Mouse (Mus musculus): ENCODE measurements around the gene Kif1c. TPM values are rescaled to one million over a fixed set of nuclear protein-coding genes. Genes with fewer than 3 reads are reported as not detected.
A peak's percentile ranks its signal among the peaks of the same experiment; 100 is the strongest.

Gene Kif1c
- polyA plus RNA-seq, 1 experiment, result not detected

DNA sequence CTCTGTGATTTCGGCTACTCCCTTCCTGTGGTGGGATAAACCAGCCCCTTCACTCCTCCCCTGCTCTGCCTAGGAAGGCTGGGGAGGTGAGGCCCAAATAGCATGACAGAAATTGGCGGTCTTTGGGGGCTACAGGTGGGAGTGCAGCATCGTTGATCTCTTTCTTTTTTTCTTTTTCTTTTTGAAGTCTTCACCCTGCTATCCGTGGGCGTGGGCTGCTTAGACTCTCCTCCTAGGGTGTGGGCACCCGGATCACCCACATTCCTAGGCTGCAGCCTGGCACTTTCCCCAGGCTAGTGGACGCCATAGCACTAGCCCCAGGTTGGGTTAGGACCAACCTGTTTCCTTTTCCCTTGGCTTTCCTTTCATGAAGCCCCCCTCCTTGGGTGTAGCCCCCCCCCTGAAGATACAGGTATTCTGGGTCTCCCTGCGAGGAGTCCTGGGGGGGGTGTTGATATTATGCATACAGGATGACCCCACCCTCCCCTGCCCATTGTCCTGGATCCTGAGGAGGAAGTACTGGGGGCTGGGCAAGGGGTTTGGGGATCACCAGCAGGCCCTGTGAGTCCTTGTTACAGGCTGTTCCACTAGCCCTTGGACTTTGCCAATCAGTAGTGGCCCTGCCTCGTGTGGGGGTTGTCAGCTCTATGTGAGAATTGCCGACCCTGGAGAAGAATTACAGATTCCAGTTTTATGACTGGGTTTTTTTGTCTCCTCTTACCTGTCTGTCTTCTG lies 1.0 kb downstream of the Kif1c start:
- no peak overlapping the region for H3K27ac ChIP-seq (ENCODE audit: insufficient read depth, low read depth, low read length)
- TF ChIP-seq CTCF (IDR thresholded peaks at IDR 0.05; ENCODE audit: insufficient read depth, low read depth, low read length), result no peak
- no peak for TF ChIP-seq POLR2A (IDR thresholded peaks at IDR 0.05; ENCODE audit: insufficient read depth, low read depth, low read length)
- peak overlapping the region; percentile 86 for H3K4me3 ChIP-seq (ENCODE audit: insufficient read depth, low read depth, low read length)
- H3K4me1 ChIP-seq (ENCODE audit: control insufficient read depth, insufficient read depth, low read length), result peaks cover 17% of the 10 kb centered on the region
- 12% methylated on average over 10 of the region's 10 CpGs for WGBS

DNA sequence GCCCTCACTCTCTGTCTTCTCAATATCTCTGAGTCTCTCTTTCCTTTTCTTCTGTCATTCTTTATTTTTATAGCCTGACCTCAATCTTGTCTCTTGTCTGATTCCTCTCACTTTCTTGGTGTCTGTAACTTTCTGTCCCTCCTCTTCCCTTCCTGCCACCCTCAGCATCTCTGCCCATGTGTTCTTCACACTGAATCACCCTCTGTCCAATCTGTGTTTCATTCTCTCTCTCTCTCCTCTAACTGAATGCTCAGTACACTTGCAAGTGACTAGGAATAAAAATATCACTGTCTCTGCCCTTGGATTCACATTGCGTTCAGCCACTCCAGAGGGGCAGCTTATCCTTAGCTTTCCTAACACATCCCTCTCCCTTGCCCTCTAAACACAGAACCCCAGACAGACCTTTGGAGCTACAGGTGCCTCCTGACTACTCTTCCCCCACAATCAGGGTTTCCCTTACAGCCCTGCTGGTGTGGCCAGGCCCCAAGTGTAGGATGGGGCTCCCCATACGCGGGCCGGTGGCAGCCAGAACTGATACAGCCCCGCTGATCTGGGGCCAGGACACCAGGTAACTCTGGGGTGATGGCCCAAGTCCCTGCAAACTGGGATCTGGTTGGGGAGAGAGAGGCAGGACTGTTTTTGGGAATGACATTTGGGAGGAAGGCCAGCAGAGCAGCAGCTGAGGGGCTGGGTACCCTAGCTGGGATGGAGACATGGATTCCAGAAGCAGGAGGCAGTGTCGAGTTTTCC lies 1.8 kb downstream of the Kif1c start:
- H3K4me3 ChIP-seq (ENCODE audit: insufficient read depth, low read depth, low read length), result no peak overlapping the region
- no peak overlapping the region for H3K27ac ChIP-seq (ENCODE audit: insufficient read depth, low read depth, low read length)
- no peak for TF ChIP-seq POLR2A (IDR thresholded peaks at IDR 0.05; ENCODE audit: insufficient read depth, low read depth, low read length)
- no peak for TF ChIP-seq CTCF (IDR thresholded peaks at IDR 0.05; ENCODE audit: insufficient read depth, low read depth, low read length)

DNA sequence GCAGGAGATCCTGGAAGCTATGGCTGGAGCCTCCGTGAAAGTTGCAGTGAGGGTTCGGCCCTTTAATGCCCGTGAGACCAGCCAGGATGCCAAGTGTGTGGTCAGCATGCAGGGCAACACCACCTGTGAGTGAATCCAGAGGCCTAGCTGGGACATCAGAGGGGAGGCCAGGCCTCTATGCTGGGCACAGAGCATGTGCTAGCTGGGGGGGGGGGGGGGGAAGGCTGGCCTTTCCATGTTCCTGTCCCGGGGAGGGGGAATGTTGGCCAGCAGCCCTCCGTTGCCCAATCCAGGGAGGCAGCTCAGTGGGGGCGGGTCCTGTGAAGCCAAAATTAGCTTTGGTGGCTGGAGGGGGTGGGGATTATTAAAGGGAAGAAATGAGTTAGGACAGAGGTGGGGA lies 2.4 kb downstream of the Kif1c start:
- H3K4me3 ChIP-seq (ENCODE audit: insufficient read depth, low read depth, low read length), result no peak overlapping the region
- WGBS, result 41% methylated on average over 6 of the region's 6 CpGs
- TF ChIP-seq CTCF (IDR thresholded peaks at IDR 0.05; ENCODE audit: insufficient read depth, low read depth, low read length), result no peak
- H3K27ac ChIP-seq (ENCODE audit: insufficient read depth, low read depth, low read length), result no peak overlapping the region
- H3K4me1 ChIP-seq (ENCODE audit: control insufficient read depth, insufficient read depth, low read length), result peaks cover 22% of the 10 kb centered on the region

More for the DNA sequence above, 1.8 kb downstream of the Kif1c start:
- H3K4me1 ChIP-seq (ENCODE audit: control insufficient read depth, insufficient read depth, low read length), result peaks cover 22% of the 10 kb centered on the region
- 72% methylated on average over 6 of the region's 6 CpGs for WGBS

DNA sequence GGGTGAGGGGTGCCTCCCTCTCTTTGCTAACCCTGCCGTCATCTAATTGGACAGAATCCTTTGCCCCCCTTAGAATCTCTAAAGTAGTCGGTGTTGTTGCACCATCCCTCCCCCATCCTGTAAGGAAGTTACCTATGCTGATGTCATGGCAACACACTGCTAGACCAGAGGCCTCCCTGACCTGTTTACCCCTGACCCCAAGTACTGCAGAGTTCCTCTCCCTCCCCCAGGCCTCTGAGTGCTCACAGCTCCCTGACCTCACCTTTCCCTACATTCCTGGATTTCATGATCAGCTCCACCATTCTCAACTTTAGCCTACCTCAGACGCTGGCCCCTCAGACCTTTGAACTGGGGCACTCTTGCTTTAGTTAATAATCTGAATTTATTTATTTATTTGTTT lies 5.8 kb downstream of the Kif1c start:
- WGBS, result 84% methylated on average over 3 of the region's 3 CpGs
- no peak overlapping the region for H3K27ac ChIP-seq (ENCODE audit: insufficient read depth, low read depth, low read length)
- TF ChIP-seq POLR2A (IDR thresholded peaks at IDR 0.05; ENCODE audit: insufficient read depth, low read depth, low read length) (no peak), CTCF (IDR thresholded peaks at IDR 0.05; ENCODE audit: insufficient read depth, low read depth, low read length) (no peak)

DNA sequence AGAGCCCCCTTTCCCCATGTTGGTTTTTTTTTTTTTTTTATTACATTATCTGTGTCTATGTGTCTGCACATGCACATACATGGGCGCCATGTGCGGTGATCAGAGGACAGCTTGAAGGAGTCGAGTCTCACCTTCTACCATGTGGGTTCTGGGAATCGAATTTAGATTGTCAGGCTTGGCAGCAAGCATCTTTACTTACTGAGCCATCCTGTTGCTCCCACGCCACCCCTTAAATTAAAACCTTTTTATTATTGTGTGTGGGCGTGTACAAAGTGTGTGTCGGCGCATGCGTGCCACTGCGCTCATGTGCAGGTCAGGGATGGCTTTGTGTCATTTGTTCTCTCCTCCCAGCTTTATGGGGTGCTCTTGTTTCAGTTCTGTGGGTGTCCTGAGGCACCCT lies 10.7 kb downstream of the Kif1c start:
- H3K4me3 ChIP-seq (ENCODE audit: insufficient read depth, low read depth, low read length), result no peak overlapping the region
- no peak for TF ChIP-seq CTCF (IDR thresholded peaks at IDR 0.05; ENCODE audit: insufficient read depth, low read depth, low read length)
- no peak for TF ChIP-seq POLR2A (IDR thresholded peaks at IDR 0.05; ENCODE audit: insufficient read depth, low read depth, low read length)
- H3K27ac ChIP-seq (ENCODE audit: insufficient read depth, low read depth, low read length), result no peak overlapping the region
- H3K4me1 ChIP-seq (ENCODE audit: control insufficient read depth, insufficient read depth, low read length), result peaks cover 8% of the 10 kb centered on the region
- 59% methylated on average over 10 of the region's 10 CpGs for WGBS

More for the DNA sequence above, 5.8 kb downstream of the Kif1c start:
- Histone ChIP-seq H3K4me3 (ENCODE audit: insufficient read depth, low read depth, low read length) (no peak overlapping the region), H3K4me1 (ENCODE audit: control insufficient read depth, insufficient read depth, low read length) (peaks cover 19% of the 10 kb centered on the region)

DNA sequence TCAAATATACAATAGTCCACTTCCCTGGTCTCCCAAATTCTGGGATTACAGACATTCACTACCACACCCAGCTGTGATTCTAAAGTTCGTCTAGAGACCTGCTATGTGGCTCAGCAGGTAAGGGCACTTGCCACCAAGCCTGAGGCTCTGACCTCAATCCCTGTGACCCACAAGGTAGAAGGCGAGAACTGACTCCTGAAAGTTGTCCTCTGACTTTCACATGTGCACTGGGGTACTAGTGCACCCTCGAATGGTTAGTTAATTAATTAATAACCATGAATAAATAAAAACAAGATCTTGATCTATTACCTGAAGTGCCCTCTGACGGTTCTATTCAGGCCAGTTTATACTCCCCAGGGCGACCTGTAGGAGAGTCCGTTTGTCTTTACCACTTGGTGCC lies 12.9 kb downstream of the Kif1c start:
- no peak for TF ChIP-seq CTCF (IDR thresholded peaks at IDR 0.05; ENCODE audit: insufficient read depth, low read depth, low read length)
- TF ChIP-seq POLR2A (IDR thresholded peaks at IDR 0.05; ENCODE audit: insufficient read depth, low read depth, low read length), result no peak
- 90% methylated on average over 6 of the region's 6 CpGs for WGBS
- peaks cover 3% of the 10 kb centered on the region; the same call in 1 of the 2 replicates for H3K4me1 ChIP-seq (ENCODE audit: control insufficient read depth, insufficient read depth, low read length)
- no peak overlapping the region for H3K4me3 ChIP-seq (ENCODE audit: insufficient read depth, low read depth, low read length)
- H3K27ac ChIP-seq (ENCODE audit: insufficient read depth, low read depth, low read length), result no peak overlapping the region

DNA sequence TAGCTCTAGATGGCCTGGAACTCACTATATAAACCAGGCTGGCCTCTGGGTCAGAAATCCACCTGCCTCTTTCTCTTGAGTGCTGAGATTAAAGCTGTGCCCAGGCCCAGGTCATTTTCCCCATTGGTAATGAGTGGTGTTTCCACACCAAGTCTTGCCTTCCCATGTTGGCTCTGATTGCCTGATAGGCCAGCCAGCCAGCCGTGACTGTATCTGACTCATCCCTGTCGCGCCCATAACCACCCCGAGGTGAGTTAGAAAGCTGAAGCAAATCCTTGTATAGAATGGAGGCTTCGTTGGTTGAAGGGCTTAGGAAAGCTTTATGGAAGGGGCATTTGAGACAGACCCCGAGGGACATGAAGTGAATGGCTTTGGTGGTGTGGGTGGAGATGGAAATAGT lies 15.5 kb downstream of the Kif1c start:
- Histone ChIP-seq H3K4me3 (ENCODE audit: insufficient read depth, low read depth, low read length) (no peak overlapping the region), H3K27ac (ENCODE audit: insufficient read depth, low read depth, low read length) (no peak overlapping the region), H3K4me1 (ENCODE audit: control insufficient read depth, insufficient read depth, low read length) (peaks cover 3% of the 10 kb centered on the region; the same call in 1 of the 2 replicates)
- TF ChIP-seq CTCF (IDR thresholded peaks at IDR 0.05; ENCODE audit: insufficient read depth, low read depth, low read length) (no peak), POLR2A (IDR thresholded peaks at IDR 0.05; ENCODE audit: insufficient read depth, low read depth, low read length) (no peak)
- WGBS, result 62% methylated on average over 6 of the region's 6 CpGs

DNA sequence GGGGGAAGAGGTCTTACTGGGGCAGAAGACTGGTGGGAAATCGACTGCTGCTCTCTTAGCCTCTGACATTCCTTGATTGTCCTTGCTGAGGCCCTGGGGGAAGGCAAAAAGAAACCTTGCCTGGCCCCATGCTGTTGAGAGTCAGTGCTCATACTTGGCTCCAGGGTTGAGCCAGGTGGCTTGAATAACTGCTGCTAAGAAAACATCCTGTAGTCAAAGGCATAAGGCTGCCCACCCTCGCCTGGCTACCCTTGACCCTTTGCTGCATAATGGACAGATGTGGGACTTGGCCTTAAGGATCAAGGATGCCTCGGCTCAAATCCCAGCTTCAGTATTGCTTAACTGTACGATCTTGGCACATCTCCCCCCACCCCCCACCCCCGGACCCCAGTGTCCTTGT lies 18.1 kb downstream of the Kif1c start:
- Histone ChIP-seq H3K27ac (ENCODE audit: insufficient read depth, low read depth, low read length) (no peak overlapping the region), H3K4me1 (ENCODE audit: control insufficient read depth, insufficient read depth, low read length) (no peaks in the 10 kb centered on the region), H3K4me3 (ENCODE audit: insufficient read depth, low read depth, low read length) (no peak overlapping the region)
- WGBS, result 69% methylated on average over 5 of the region's 5 CpGs
- TF ChIP-seq CTCF (IDR thresholded peaks at IDR 0.05; ENCODE audit: insufficient read depth, low read depth, low read length) (no peak), POLR2A (IDR thresholded peaks at IDR 0.05; ENCODE audit: insufficient read depth, low read depth, low read length) (no peak)

DNA sequence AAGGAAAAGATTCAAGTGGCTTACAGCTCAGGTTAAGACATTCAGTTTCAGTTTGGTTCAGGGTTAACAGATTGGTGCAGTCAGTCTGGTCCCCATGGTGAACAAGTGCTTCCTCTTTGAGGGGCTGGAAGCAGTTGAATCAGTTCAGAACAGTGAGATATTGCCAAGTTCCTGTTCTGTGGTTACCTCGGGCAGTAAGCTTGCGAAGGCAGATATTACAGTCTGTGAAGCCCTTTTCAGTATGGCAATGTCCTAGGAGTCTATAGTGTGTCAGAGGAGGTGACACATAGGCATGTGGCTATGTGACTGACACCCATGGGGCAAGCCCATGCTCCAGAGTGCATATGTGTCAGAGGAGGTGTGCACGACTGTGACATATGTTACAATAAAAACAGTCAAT lies 20.2 kb downstream of the Kif1c start:
- WGBS, result 87% methylated on average over 3 of the region's 3 CpGs
- no peaks in the 10 kb centered on the region for H3K4me1 ChIP-seq (ENCODE audit: control insufficient read depth, insufficient read depth, low read length)
- no peak for TF ChIP-seq CTCF (IDR thresholded peaks at IDR 0.05; ENCODE audit: insufficient read depth, low read depth, low read length)
- no peak for TF ChIP-seq POLR2A (IDR thresholded peaks at IDR 0.05; ENCODE audit: insufficient read depth, low read depth, low read length)
- H3K27ac ChIP-seq (ENCODE audit: insufficient read depth, low read depth, low read length), result no peak overlapping the region
- no peak overlapping the region for H3K4me3 ChIP-seq (ENCODE audit: insufficient read depth, low read depth, low read length)
